Comparison of ENCODE assay signal across 21 mouse cellular contexts in genomic region chr8:83090446-83090845, GRCm38 (mm10).
A peak's percentile ranks its signal among the peaks of the same experiment; 100 is the strongest.
DNase-seq lines count a peak whose midpoint lies in the region; TF ChIP-seq lines count a peak whose summit lies in the region.
"Had no signal": no experiment of that assay in that cellular context is flagged by ENCODE, and none has a peak within 500 bp of the region (broad histone marks: within the 10 kb centered on the region; RNA-seq: fewer than 3 reads in every experiment).

No protein-coding gene starts in this region.

- no peak for TF ChIP-seq CTCF in spleen, adult 2 months (IDR thresholded peaks at IDR 0.05; ENCODE audit: extremely low read depth, insufficient read depth, insufficient read length, insufficient replicate concordance)
- TF ChIP-seq CTCF in MEL (IDR thresholded peaks at IDR 0.05 in 2 of 3, conservative IDR thresholded peaks at IDR 0.05 in 1 of 3; ENCODE audit: control insufficient read depth in 1 of 3, insufficient read depth in 1 of 3, low read depth in 2 of 3, low read length in 3 of 3, poor library complexity in 1 of 3, severe bottlenecking in 1 of 3) = no peak
- TF ChIP-seq CTCF in gastrocnemius, adult 2 months (IDR thresholded peaks at IDR 0.05) = no peak

- peaks cover 7% of the 10 kb centered on the region; the same call in 1 of the 2 replicates for H3K4me1 ChIP-seq in spleen, adult 2 months (ENCODE audit: control insufficient read depth, insufficient read depth, insufficient read length)
- no peaks in the 10 kb centered on the region for H3K4me1 ChIP-seq in MEL (ENCODE audit: control insufficient read depth in 1 of 2, insufficient read depth in 2 of 2, low read length in 2 of 2)
- H3K4me1 ChIP-seq: forebrain, embryonic 10.5 days; forebrain, embryonic 12.5 days had no signal

- no peaks in the 10 kb centered on the region for H3K9me3 ChIP-seq in MEL (replicated peaks; ENCODE audit: insufficient read depth, low read length)
- H3K9me3 ChIP-seq: embryonic facial prominence, embryonic 13.5 days; embryonic facial prominence, embryonic 15.5 days; forebrain, embryonic 10.5 days; forebrain, embryonic 12.5 days; G1E had no signal

- no peak overlapping the region for H3K9ac ChIP-seq in MEL (ENCODE audit: control insufficient read depth, low read depth, low read length, poor library complexity, severe bottlenecking)
- H3K9ac ChIP-seq: embryonic facial prominence, embryonic 13.5 days; embryonic facial prominence, embryonic 15.5 days; forebrain, embryonic 12.5 days had no signal

- TF ChIP-seq POLR2A in spleen, adult 2 months (IDR thresholded peaks at IDR 0.05; ENCODE audit: low read depth, low read length) = no peak
- TF ChIP-seq POLR2A in MEL (IDR thresholded peaks at IDR 0.05; ENCODE audit: control insufficient read depth in 1 of 2, insufficient read depth in 1 of 2, low read depth in 1 of 2, low read length in 2 of 2, poor library complexity in 1 of 2) = no peak

- TF ChIP-seq RAD21 in MEL (IDR thresholded peaks at IDR 0.05; ENCODE audit: low read depth, low read length) = no peak

- intact Hi-C loops in gastrocnemius, adult 2 months (cut with DNase I) = no loop called here

- no peak overlapping the region for H3K4me3 ChIP-seq in spleen, adult 2 months (ENCODE audit: extremely low read depth, insufficient read depth, insufficient read length)
- H3K4me3 ChIP-seq in MEL (ENCODE audit: control insufficient read depth in 1 of 2, insufficient read depth in 1 of 2, low read depth in 2 of 2, low read length in 2 of 2) = no peak overlapping the region
- no peak overlapping the region for H3K4me3 ChIP-seq in gastrocnemius, adult 2 months
- H3K4me3 ChIP-seq: embryonic facial prominence, embryonic 13.5 days; embryonic facial prominence, embryonic 15.5 days; erythroblast, embryonic 14.5 days; forebrain, embryonic 10.5 days; forebrain, embryonic 12.5 days had no signal

- H3K27me3 ChIP-seq in spleen, adult 2 months (ENCODE audit: control insufficient read depth, insufficient read depth, low read length) = no peaks in the 10 kb centered on the region
- H3K27me3 ChIP-seq in MEL (ENCODE audit: control insufficient read depth in 1 of 2, insufficient read depth in 2 of 2, low read length in 2 of 2) = no peaks in the 10 kb centered on the region; a peak in 1 of 4 replicates
- H3K27me3 ChIP-seq: embryonic facial prominence, embryonic 13.5 days; embryonic facial prominence, embryonic 15.5 days; forebrain, embryonic 12.5 days had no signal

- 40% methylated on average over 4 of the region's 4 CpGs for WGBS in spleen, adult 2 months

- TF ChIP-seq EP300 in MEL (IDR thresholded peaks at IDR 0.05; ENCODE audit: low read depth in 1 of 2, low read length in 2 of 2) = no peak

- no peaks in the 10 kb centered on the region for H3K79me2 ChIP-seq in MEL (ENCODE audit: control insufficient read depth, insufficient read depth, low read length, poor library complexity)

- H3K27ac ChIP-seq in spleen, adult 2 months (ENCODE audit: insufficient read depth, low read length) = 0 out of 2 replicates have a peak overlapping the region, but pooled peaks have one; percentile 29
- no peak overlapping the region for H3K27ac ChIP-seq in MEL (ENCODE audit: control insufficient read depth, low read depth, low read length)
- H3K27ac ChIP-seq in gastrocnemius, adult 2 months = no peak overlapping the region
- H3K27ac ChIP-seq: embryonic facial prominence, embryonic 13.5 days; embryonic facial prominence, embryonic 15.5 days; forebrain, embryonic 10.5 days; forebrain, embryonic 12.5 days had no signal

- no peaks in the 10 kb centered on the region for H3K36me3 ChIP-seq in spleen, adult 2 months (ENCODE audit: control insufficient read depth, insufficient read depth, low read length)
- H3K36me3 ChIP-seq in MEL (ENCODE audit: control insufficient read depth in 1 of 2, insufficient read depth in 2 of 2, low read length in 2 of 2) = no peaks in the 10 kb centered on the region
- H3K36me3 ChIP-seq: embryonic facial prominence, embryonic 13.5 days; embryonic facial prominence, embryonic 15.5 days; forebrain, embryonic 10.5 days; forebrain, embryonic 12.5 days; G1E had no signal

- DNase-seq in spleen, adult 2 months (ENCODE audit: low read depth in 1 of 2, low spot score in 2 of 2) = peak; percentile 9 to 16
- no peak for DNase-seq in spleen, adult 12 weeks (ENCODE audit: low spot score)
- peak; percentile 48 to 57 for DNase-seq in B cell, adult 2 months
- peak; percentile 2 for DNase-seq in MEL (ENCODE audit: low read depth, low spot score)
- DNase-seq in cerebellum, adult 18-20 months = no peak
- DNase-seq in gastrocnemius, adult 2 months = no peak
- DNase-seq: adrenal gland, adult 2 months; adrenal gland, postnatal 10 days; adrenal gland, postnatal 25 days; cerebellum, adult 11-12 months; cerebellum, adult 8-10 months; cerebellum, adult 9-11 months; cerebellum, postnatal 14 days; cerebellum, postnatal 36 days; embryo, embryonic 11 days had no signal

TF ChIP-seq in MEL, 35 proteins besides CTCF, POLR2A, EP300 and RAD21:
- TF ChIP-seq ZNF384 (IDR thresholded peaks at IDR 0.05; ENCODE audit: low read depth, low read length) = no peak
- TF ChIP-seq MEF2A (IDR thresholded peaks at IDR 0.05; ENCODE audit: extremely low read depth, insufficient replicate concordance, low read depth, low read length, poor library complexity, severe bottlenecking) = no peak
- TF ChIP-seq ZKSCAN1 (IDR thresholded peaks at IDR 0.05; ENCODE audit: low read depth, low read length) = no peak
- TF ChIP-seq HCFC1 (IDR thresholded peaks at IDR 0.05; ENCODE audit: low read depth, low read length) = no peak
- TF ChIP-seq MYB (IDR thresholded peaks at IDR 0.05; ENCODE audit: low read depth, low read length) = no peak
- TF ChIP-seq POLR2AphosphoS2 (IDR thresholded peaks at IDR 0.05; ENCODE audit: low read length) = no peak
- TF ChIP-seq ETS1 (IDR thresholded peaks at IDR 0.05; ENCODE audit: low read depth, low read length) = no peak
- TF ChIP-seq GABPA (IDR thresholded peaks at IDR 0.05; ENCODE audit: low read depth, low read length) = no peak
- TF ChIP-seq TBP (IDR thresholded peaks at IDR 0.05; ENCODE audit: low read depth, low read length) = no peak
- TF ChIP-seq POLR2AphosphoS5 (IDR thresholded peaks at IDR 0.05; ENCODE audit: borderline replicate concordance, low read depth, low read length) = no peak
- TF ChIP-seq ZMIZ1 (IDR thresholded peaks at IDR 0.05; ENCODE audit: low read depth, low read length) = no peak

Comparison
In these comparisons a context has a peak if more than half of its experiments do, and no peak if none do; other contexts are left out.
1. DNase-seq: peak in spleen, adult 2 months (2 of 2), B cell, adult 2 months (2 of 2) and MEL (single experiment); none in spleen, adult 12 weeks (single experiment), cerebellum, adult 18-20 months (0 of 2) and gastrocnemius, adult 2 months (single experiment).